Mouse (Mus musculus) brain, adult 2 months (tissue): ENCODE results near the gene Sept9.

Experiments used
- DNase-seq: peaks from one replicate; pipeline ENCODE4 v3.0.0; 2011; ENCODE audit warnings: low read depth, low spot score

The Sept9 gene

DNA sequence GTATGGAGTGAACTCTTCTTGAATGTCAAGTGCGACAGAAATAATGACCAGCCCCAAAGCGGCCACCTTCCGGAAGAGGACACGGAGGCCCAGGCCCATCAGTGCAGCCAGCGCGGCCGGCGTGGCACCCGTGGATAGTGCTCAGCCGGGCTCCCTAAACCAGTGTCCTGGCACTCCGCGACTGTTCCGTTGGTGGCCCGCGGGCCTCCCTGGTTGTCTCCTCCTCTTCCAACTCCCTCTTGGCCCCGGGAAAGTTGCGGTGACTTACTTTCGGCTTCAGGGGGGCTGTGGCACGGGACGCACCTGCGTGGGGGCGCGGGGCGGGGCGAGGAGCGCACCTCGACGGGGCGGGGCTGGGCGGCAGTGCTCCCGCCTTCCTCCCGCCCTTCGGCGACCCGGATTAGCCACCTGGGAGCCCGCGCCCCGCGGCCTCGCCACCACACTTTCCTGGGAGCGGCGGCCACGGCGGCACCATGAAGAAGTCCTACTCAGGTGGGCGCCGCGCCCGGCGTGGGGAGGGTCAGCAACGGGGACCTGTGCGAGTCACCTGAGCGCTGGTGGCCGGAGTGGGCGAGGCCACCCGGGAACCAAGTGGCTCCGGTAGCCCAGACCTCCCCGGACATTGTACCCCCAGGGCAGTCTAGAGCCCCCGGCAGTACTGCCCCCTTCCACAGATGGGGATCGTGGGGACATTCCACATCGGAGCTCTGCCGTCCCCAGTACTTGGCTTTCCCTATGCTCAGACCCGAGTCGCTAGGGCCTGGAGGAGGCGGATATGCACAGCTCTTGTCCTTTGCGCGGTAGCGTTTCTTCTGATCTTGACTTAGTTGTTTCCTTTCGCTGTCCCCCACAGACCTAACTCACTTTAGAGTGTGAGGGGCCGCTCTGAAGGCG is at the start of gene Sept9:
Sept9 (plus strand) TSS at position 380 of the 894 bp plus-strand sequence.
- no peak for DNase-seq

DNA sequence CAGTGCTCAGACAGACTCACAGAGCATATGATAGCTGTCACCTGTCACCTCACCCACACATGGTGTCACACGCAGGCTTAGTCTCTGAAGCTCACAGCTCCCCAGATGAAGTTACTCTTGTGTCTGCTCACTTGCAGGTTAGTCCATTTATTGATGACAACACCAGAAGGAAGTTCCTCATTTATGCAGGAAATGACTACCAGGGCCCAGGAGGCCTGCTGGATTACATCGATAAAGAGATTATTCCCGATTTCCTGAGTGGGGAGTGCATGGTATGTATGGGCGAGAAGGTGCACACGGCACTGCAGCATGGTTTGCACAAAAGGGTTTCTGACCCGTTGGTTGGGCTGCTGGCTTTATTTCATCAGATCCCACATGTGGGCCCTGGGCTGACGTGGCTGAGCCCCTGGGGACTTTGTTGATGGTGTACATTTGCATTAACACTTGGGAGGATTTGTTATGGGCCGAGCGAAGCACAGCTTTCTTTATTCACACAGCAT is 48.9 kb upstream of the Sept9 start:
- DNase-seq = peak; percentile 61

DNA sequence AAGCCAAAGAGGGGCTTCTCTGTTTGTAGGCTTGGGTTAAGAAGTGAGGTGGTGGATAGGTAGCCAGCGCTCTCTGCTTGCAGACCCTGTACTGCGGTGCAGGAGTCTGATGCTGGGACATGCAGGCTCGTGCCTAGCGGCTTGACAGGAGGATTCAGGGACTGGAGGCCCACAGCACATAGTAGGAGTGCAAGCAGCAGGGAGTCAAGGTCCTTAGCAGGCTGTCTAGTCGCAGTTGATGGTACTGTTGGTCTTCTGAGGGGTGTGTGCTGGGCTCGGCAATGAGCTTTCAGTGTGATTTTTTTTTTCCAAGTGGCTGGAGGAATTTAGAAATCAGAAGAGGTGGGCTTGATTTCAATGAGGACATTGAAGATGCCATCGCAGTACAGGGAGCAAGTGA is 48.0 kb upstream of the Sept9 start:
- DNase-seq = no peak

DNA sequence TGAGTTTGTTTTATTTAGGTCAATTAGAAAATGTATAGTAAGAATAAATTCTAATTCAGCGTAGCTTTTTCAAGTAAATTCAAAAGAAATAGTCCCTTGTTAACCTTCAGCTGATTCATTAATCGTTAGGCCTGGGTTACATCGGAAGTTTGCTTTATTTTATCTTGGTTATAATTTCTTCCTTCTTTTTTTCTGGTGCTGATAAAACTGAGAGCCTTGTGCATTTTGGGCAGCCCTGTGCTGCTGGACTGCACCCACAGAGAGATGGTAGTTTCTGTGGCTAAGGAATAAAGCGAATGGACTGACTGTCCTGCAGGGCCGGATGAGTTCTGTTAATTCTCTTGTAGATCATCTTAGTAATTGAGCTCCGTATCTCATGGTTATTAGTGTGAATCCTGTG is 46.9 kb upstream of the Sept9 start:
- no peak for DNase-seq

DNA sequence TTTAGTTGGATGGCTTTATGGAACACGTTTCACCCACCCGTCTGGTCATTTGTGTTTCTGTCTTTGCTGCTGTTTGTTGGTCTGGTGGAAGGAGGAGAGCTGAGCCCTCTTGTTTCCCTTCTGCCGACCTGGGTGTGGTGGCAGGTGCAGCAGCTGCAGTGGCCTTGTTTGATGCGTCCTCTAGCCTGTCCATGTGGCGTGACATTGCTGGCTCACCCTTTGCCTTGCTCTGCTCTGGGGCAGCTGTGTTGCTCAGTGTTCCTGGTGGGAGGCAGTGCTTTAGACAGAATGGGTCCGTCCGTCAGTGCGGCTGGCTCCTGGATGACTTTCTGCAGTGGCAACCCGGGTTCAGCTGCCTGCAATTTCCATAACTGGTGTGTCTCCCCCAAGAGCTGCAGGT is 45.9 kb upstream of the Sept9 start:
- no peak for DNase-seq

DNA sequence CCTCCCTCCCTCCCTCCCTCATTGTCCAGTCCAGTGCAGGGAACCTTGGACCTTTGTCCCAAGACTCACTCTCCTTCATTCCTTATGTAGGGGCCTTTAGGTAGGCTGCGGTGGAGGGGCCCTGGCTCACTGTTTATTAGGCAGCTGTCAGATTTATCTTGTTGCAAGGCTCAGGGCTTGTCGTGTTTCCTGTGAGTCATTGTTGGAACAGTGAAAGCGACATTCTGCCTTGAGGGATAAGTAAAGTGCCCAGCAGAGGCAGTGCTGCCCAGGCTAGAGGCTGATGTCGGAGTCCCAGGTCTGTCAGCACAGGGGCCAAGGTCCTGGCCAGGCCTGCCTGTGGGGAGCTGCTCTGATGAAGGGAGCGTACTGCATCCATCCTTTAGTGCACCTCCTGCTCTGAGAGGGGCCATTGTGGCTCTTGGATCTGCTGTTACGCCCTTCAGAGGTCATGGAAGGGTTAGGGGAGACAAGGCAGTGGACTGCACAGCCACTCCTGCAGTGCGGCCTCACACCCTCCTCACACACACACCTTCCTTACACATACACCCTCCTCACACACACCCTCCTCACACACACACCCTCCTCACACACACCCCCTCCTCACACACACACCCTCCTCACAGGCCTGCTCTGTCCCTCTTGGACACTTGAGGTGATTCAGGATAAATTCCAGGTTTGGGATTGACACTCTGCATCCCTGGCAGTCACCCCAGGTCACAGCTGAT is 45.2 kb upstream of the Sept9 start:
- peak; percentile 82 for DNase-seq

DNA sequence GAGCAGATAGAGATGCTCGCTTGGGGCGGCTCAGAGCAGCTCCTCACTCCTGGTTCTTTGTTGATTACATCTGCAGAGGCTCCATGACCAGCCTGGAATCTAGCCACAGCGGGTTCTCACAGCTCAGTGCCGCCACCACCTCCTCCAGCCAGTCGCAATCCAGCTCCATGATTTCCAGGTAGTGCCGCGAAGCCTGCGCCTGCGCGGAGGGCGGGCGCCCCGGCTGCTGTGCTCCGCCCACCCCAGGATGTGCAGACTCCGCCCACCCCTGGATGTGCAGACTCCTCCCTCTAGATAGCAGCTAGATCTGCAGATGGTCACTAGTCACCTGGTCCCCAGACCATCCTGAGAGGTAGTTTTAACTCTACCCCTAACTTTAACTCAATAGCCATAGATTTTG is 42.7 kb upstream of the Sept9 start:
- DNase-seq = peak; percentile 82

DNA sequence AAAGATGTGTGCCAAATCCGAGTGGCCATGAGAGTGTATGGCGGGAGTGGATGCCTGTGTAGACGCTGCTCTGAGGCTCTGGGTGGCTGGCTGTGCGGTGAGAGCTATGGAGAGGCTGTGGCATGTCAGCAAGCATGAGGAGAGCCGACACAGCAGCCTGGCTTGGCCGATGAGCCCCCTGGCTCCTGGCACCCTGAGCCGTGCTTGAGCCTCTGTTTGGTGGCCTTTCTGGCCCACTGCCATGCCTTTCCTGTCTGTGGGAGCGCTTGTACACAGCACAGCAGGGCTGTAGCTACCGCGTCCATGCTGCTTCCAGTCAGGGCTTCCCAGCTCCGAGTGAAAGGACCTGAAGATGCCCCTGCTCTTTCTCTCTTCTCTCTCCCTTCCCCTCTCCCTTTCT is 41.1 kb upstream of the Sept9 start:
- DNase-seq = peak; percentile 64

DNA sequence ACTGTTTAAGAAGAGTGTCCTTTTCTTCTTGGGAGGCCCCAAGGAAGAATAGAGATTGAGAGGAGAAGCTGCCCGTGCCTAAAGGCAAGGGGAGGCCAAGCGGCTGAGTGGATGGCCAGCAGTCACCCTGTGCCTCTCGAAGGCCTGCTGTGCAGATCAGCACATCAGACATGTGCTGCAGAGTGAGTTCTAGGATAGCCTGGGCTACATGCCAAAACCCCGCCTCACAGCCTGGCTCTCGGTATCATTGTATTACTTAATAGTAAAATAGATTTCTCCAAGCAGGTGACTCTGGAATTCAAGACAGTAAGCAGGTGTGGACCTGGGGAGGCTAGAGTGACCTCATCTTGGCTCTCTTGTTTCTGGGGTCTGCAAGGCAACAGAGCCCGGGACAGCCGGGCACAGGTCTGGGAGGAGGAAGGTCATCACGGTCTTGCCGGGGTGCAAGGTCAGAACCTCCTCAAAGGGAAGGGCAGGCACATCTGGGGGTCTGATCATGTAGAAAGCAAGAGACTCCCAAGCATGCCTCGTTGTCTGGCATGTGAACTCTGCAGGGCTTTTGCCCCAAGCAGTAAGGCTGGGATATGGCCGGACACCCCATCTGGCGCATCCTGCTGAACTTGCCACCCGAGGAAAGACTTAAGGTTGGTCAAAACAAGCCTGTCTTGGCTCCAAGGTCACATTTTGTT is 40.1 kb upstream of the Sept9 start:
- DNase-seq = peak; percentile 80

DNA sequence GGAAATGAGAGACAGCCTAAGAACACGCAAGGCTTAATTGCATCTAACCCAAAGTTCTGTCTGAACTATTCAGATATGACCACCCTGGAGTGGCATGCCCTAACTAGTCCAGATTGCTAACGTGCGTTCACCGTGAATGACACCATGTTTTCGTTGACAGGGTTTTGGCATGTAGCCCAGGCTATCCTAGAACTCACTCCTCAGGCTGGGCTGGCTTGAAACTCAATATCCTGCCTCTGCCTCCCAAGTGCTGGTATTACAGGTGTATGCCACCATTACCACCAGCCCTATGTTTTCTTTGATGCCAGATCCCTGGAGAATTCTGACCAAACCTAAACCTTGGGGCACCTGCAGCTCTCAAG is 39.5 kb upstream of the Sept9 start:
- no peak for DNase-seq

DNA sequence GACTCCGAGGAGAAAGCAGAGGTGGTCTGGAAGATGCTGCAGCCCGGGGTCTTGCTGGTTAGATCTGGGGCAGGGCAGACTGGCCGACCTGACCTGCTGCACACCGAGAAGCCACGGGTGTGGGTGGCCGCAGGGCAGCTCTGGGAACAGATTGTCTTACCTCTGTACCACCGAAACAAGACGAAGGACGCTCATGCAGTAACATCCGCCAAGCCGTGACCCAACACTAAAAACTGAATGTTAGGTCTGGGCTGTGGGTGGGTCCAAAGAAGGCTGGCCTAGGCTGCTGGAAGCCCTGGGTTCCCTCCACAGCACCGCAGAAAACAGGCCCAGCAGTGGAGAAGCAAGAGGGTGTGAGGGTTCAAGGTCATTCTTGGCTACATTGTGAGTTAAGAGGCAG is 38.7 kb upstream of the Sept9 start:
- DNase-seq = no peak

DNA sequence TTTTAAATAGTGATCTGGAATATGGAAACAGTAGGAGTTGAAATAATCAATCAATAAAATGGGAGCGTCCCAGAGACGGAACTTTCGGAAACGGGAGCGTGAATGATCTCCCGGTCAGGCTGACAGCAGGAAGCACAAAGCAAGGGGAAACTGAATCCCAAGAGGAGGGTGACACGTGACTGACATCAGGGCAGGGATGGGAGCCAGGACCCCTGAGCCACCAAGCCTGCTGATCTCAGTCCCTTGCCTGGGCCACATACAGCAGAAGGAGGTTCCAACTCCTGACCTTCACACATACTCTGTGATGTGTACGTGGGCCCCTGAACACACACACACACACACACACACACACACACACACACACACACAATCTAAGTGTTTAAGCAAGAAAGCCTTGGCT is 37.9 kb upstream of the Sept9 start:
- no peak for DNase-seq

DNA sequence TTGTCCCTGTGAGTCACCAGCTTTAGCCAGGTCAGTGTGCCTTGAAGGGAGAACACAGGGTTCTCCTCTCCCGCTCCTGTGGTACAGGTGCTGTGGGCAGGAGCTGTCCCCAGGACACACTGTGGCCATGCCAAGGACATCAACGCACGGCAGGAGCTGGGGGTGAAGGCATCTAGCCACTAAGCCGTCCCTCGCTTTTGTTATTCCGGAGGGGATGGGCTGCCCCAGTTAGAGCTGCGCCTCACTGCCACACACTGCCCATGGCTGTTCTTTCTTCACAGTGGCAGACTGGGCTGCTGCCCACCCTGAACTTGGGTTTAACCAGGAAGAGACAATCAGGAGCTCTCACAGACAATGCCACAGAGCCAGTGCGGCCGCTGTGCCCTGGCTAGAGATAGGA is 36.4 kb upstream of the Sept9 start:
- DNase-seq = peak; percentile 70

DNA sequence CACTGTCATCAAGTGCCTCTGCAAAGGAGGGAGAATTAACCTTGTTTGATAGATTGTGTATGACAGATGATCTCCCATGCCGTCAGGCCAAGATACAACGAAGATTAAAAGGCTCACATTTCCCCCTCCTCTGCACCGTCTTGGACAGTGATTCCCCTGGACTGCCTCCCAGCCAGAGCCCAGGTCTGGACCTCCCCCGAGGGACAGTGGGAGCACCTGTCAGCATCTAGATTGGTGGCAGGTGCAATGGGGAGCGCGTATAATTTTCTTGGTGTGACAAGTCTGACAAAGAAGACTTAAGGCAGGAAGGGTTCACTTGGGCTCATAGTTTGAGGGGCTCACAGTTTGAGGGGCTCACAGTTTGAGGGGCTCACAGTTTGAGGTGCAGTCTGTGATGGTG is 35.7 kb upstream of the Sept9 start:
- no peak for DNase-seq

DNA sequence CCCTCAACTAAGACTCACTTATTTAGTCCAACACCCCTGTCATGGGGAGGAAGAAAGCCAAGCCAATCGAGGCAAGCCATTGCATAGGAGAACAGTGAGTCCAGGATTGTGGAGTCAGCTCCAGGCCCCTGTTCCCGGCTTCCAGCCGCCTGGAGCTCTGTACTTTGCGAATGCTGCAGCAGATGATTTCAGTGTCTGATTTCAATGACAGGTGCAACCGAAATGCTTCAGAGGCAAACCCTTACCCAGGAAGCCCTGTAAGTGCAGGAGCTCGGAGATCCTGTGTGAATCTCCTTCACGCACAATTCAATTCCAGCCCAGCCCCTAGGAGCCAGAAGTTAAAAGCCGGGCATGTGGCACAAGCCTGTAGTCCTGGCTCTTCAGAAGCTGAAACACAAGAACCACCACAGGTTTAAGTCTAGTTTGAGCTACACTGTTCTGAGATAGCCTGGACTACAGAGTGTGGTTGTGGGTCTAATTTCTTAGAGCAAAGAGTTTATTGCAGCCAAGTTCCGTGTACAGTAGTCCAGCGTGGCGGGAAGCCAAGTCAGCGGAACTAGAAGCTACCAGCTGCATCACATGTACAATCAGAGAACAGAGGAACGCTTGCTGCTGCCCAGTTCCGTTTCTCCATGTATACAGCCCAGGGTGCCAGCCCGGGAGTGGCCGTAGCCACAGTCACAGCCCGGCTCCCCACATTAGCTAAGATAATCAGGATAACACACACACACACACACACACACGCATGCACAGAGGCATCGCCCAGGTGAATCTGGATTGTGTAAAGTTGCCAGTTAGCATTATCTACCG is 31.0 kb upstream of the Sept9 start:
- peak; percentile 76 for DNase-seq

DNA sequence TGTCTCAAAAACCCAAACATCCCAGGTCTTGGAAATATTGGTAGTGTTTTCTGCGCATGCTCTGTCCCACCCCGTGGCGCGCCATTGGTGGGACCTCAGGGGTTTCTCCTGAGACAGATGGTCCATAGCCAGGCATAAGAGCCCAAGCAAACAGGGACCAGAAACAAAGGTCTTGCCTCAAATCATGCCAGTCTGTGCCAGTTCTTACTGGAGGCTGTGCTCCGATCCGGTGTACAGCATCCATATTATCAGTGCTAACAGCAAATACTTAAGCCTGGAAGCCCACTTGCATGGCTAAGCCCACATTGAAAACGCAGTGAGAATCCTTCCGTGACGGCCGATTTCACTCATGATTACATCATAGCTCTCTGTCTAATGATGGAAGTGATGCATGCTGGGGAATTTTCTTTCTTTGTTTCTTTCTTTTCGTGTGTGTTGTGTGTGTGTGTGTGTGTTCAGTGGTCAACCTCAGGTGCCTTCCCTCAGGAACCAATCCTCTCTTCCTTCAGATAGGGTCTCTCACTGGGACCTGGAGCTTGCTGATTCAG is 30.3 kb upstream of the Sept9 start:
- DNase-seq = no peak

DNA sequence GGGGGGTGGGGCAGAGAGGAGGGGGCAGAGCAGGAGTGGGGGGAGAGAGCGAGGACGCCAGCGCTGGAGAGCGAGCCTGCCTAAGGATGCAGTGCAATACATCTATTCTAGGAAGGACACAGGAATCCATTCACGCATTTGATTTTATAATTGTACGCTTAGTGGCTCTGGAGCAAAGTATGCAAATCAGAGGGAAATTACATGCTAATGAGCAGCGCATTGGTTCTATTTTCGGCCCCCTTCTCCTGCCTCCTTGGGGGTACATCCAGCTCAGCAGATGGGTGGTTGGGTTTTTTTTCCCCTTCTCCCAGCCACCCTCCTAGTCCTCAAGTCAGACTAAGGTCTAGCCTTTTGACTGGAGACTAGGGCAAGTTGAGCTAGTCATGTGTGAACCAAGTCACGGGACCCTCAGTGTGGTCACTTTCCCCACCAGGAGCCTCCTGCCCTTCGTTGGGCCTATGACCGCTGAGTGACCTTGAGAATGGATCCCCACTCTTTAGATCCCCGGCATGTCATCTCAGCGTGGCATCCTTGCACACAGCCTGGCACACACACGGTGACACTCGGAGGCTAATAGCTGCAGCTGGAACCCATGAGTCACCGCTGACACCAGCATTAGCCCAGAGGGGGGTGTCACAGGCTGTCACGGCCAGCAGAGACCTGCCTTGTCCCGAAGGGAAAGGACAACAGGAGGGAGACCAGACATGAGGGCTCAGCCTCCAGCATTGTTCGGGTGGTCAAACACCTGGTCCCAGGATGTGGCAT is 29.5 kb upstream of the Sept9 start:
- DNase-seq = peak; percentile 92

DNA sequence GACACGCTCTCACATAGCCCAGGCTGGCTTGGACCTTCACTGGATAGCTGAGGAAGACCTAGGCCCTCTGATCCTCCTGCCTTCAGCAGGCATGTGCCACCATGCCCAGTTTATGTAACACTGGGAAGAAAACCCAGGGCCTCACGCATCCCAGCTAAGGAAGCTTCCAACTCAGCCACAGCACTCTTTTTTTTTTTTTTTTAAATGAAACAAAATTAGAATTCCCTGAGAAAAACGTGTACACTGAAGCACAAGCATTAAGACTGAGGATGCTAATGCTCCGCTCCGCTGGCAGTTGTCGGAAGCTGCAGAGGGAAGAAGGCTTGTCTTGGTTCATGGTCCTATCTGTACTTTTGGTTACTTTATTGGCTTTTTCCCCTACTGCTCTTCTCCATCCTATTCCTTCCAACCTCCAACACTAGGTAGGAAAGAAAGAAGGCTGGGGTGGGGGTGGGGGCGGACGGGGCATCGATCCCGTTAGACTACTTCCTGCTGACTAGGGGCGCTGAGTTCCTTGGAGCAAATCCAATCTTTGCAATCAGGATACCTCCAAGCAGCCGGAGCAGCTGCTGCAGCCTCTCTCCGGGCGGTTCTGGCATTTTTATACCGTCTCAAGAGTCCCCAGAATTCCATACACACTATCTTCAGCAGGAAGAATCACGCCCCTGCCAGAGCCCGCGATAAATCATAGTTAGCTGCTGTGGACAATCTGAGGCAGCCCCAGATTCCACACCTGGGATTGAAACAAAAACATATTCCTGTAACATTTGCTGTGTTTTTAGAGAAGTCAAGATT is 25.2 kb upstream of the Sept9 start:
- peak; percentile 76 for DNase-seq

DNA sequence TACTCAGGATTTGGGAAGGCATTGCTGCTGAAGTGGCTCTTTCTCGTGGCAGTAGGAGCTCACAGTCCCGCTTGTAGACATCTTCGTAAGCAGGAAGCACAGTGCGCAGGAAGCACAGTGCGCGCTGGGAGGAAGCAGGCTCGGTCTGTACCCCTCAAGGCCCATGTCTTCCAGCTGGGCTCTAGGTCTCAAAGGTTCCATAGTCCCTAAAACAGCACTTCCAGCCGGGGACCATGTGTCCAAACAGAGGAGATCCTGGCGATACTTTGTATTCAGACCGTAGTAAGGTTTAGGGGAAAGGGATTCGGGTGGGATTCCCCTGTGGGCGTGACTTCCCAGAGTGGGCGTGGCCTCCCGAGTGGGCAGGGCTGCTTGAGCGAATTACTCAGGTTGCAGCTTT is 24.5 kb upstream of the Sept9 start:
- peak; percentile 54 for DNase-seq

DNA sequence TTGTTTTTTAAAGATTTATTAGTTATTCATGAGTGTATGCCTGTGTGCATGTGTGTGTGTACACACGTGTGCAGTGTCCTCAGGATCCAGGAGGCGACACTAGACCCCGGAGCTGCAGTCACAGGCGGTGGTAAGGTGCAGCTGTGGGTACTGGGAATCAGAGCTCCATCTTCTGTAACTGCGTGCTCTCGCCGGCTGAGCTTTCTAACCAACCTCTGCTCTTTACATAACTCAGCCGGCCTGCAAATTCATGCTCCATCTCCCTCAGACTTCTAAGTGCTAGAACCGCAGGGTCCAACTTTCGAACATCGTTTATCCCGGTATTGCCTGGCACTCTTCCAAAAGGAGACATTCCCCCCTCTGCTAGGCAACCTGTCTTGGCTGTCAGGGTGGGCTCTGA is 24.0 kb upstream of the Sept9 start:
- DNase-seq = peak; percentile 54
